Mouse (Mus musculus) CH12.LX (cell line): ENCODE data around the gene Sec22b. TPM values are rescaled to one million over a fixed set of nuclear protein-coding genes. Genes with fewer than 3 reads are reported as not detected.
A peak's percentile ranks its signal among the peaks of the same experiment; 100 is the strongest.

ENCODE experiments used
- DNase-seq: peaks from one replicate; pipeline ENCODE4 v3.0.0-alpha.2; 2013; ENCODE audit errors: extremely low read depth
- H3K27ac ChIP-seq: 2 replicates; pipeline ENCODE4 v1.5.1; 2012; ENCODE audit warnings: low read depth, mild to moderate bottlenecking, control low read depth, moderate library complexity; ENCODE audit not compliant: insufficient read depth
- H3K27me3 ChIP-seq: replicated peaks from 2 replicates; pipeline ENCODE3; 2012; ENCODE audit warnings: inconsistent platforms
- H3K36me3 ChIP-seq, 2 experiments: replicated peaks in 1 of 2; 2 replicates each; pipeline versions ENCODE3 to v1.6.1; 2012; ENCODE audit warnings: inconsistent platforms in 1 of 2, low read length in 1 of 2, mild to moderate bottlenecking in 1 of 2, mixed read lengths in 1 of 2, moderate library complexity in 1 of 2; ENCODE audit not compliant: control insufficient read depth in 1 of 2, insufficient read depth in 1 of 2
- H3K4me1 ChIP-seq, 2 experiments: 2 replicates each; pipeline ENCODE4 v1.6.1; 2012; ENCODE audit warnings: inconsistent platforms in 1 of 2, moderate library complexity in 1 of 2; ENCODE audit not compliant: insufficient read depth in 2 of 2, control insufficient read depth in 1 of 2
- H3K4me2 ChIP-seq: 2 replicates; pipeline ENCODE4 v1.6.1; 2012; ENCODE audit warnings: low read depth, mild to moderate bottlenecking, control low read depth; ENCODE audit not compliant: poor library complexity, insufficient read depth, severe bottlenecking
- H3K4me3 ChIP-seq, 3 experiments: fragments of 150-350 bp in 1 of 3; sonication (generic) in 1 of 3; replicated peaks in 1 of 3; 2 replicates each; pipeline versions ENCODE3 to v1.5.1; 2011 to 2012; ENCODE audit warnings: low read depth in 2 of 3, low read length in 2 of 3, mild to moderate bottlenecking in 2 of 3, moderate library complexity in 2 of 3, control low read depth in 1 of 3, improper control_type of control experiment in 1 of 3, inconsistent platforms in 1 of 3, mixed read lengths in 1 of 3; ENCODE audit not compliant: poor library complexity in 1 of 3
- H3K79me2 ChIP-seq: replicated peaks from 2 replicates; pipeline ENCODE4 v1.6.1; 2012; ENCODE audit warnings: mild to moderate bottlenecking, moderate library complexity; ENCODE audit not compliant: control insufficient read depth, poor library complexity, insufficient read depth, severe bottlenecking; ENCODE audit errors: extremely low read depth
- H3K9ac ChIP-seq: 2 replicates; pipeline ENCODE4 v1.6.1; 2012; ENCODE audit warnings: low read depth, mild to moderate bottlenecking, control low read depth, moderate library complexity; ENCODE audit not compliant: insufficient read depth
- H3K9me3 ChIP-seq: replicated peaks from 2 replicates; pipeline ENCODE3; 2012; ENCODE audit warnings: low read length, inconsistent platforms, mixed read lengths
- CHD2 ChIP-seq: IDR thresholded peaks from 2 replicates; pipeline ENCODE4 v1.6.1; 2011; ENCODE audit warnings: low read length, improper control_type of control experiment
- ELF1 ChIP-seq: IDR thresholded peaks from 2 replicates; pipeline ENCODE4 v1.6.1; 2014; ENCODE audit warnings: low read depth, mild to moderate bottlenecking, inconsistent platforms, low read length, improper control_type of control experiment
- IRF4 ChIP-seq: IDR thresholded peaks from 2 replicates; pipeline ENCODE4 v1.6.1; 2014; ENCODE audit warnings: low read depth, mild to moderate bottlenecking, inconsistent platforms, low read length, improper control_type of control experiment
- KAT2A ChIP-seq: IDR thresholded peaks from 2 replicates; pipeline ENCODE4 v1.6.1; 2012; ENCODE audit warnings: low read length, improper control_type of control experiment, inconsistent platforms; ENCODE audit not compliant: insufficient replicate concordance
- MAZ ChIP-seq: IDR thresholded peaks from 2 replicates; pipeline ENCODE4 v1.6.1; 2012; ENCODE audit warnings: low read depth, mild to moderate bottlenecking, inconsistent platforms, low read length, improper control_type of control experiment, moderate library complexity
- PAX5 ChIP-seq: IDR thresholded peaks from 2 replicates; pipeline ENCODE4 v1.6.1; 2012; ENCODE audit warnings: low read length, inconsistent platforms, mixed read lengths
- SIN3A ChIP-seq: IDR thresholded peaks from 2 replicates; pipeline ENCODE4 v1.6.1; 2012; ENCODE audit warnings: low read length, improper control_type of control experiment, inconsistent platforms
- SMC3 ChIP-seq: IDR thresholded peaks from 2 replicates; pipeline ENCODE4 v1.6.1; 2011; ENCODE audit warnings: low read depth, low read length, improper control_type of control experiment
- TBP ChIP-seq: conservative IDR thresholded peaks from 2 replicates; pipeline ENCODE4 v1.6.1; 2011; ENCODE audit warnings: low read depth, low read length, improper control_type of control experiment
- UBTF ChIP-seq: IDR thresholded peaks from 2 replicates; pipeline ENCODE4 v1.6.1; 2012; ENCODE audit warnings: low read depth, mild to moderate bottlenecking, inconsistent platforms, low read length, improper control_type of control experiment, moderate library complexity
- USF1 ChIP-seq: IDR thresholded peaks from 2 replicates; pipeline ENCODE4 v1.6.1; 2014; ENCODE audit warnings: low read depth, mild to moderate bottlenecking, inconsistent platforms, low read length, improper control_type of control experiment
- ZKSCAN1 ChIP-seq: IDR thresholded peaks from 2 replicates; pipeline ENCODE4 v1.6.1; 2012; ENCODE audit warnings: low read depth, inconsistent platforms, low read length, improper control_type of control experiment, borderline replicate concordance
- ZMIZ1 ChIP-seq: IDR thresholded peaks from 2 replicates; pipeline ENCODE4 v1.6.1; 2012; ENCODE audit warnings: low read depth, mild to moderate bottlenecking, inconsistent platforms, low read length, improper control_type of control experiment
- ZNF384 ChIP-seq: IDR thresholded peaks from 2 replicates; pipeline ENCODE4 v1.6.1; 2012; ENCODE audit warnings: low read depth, low read length, improper control_type of control experiment, inconsistent platforms
- dilution Hi-C: fragments of 300-500 bp; cut with MboI; formaldehyde crosslinking; loops from 2 replicates; pipeline ENCODE4 v1.14.3; 2020; ENCODE audit warnings: low sequenced_read_pairs; ENCODE audit not compliant: extremely low pct_unique_long_range_greater_than_20kb, extremely low pct_ligation_motif_present
- in situ Hi-C: fragments of 300-500 bp; cut with MboI; formaldehyde crosslinking; loops from 3 replicates; pipeline ENCODE4 v1.14.3; 2019; ENCODE audit warnings: low sequenced_read_pairs, low pct_ligation_motif_present, low pct_unique_long_range_greater_than_20kb, mixed read lengths
- polyA plus RNA-seq: library from polyadenylated mRNA; unstranded; fragments of >175 nt; gene quantifications from 2 replicates; pipeline ENCODE4 v1.2.1, GENCODE M21; 2012; ENCODE audit warnings: low read depth; ENCODE audit not compliant: insufficient read length
- total RNA-seq, 2 experiments: library from RNA; depleted of rRNA; stranded (reverse); fragments of 300-350 nt in 1 of 2; fragments of >200 nt in 1 of 2; gene quantifications; 2 replicates each; pipeline ENCODE4 v1.2.3; 2012 to 2014

Sec22b gene
- total and polyA plus RNA-seq, 3 experiments = 42.6 to 82.8 (median 82.4) TPM

DNA sequence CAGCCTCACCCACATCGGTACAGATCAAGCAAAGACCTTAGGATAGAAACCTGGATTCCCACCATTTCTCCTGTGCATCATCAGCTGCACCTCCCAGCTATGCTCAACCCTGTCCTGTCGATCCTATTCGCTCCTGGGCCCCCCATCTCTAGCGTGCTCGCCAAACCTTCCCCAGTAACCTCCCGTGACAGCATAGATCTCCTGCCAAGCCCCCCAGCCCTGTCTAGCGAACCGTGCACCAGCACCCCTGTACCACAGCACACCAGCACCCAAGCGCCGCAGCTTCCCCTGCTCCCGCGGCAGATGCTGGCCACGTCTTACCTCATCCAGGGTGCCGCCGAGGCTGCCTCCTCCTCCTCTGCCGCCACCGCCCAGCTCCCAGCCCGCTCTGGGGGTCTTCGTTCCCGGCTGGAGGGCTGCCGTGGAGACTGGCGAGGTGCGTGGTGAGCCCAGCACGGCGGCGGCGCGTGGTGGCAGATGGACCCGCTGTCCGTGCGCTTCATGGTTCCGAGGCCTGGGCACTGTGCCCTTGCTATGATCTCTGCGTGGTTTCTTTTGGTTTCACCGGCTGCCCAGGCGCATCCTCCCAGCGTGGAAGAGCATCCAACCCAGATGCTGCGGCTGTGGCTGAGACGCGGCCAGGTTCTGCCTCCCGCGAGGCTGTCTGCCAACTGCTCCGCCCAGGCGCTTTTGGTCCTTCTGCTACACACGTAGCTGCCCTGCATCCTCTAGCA is 12.7 kb upstream of the Sec22b start, which contains the start of gene Pde4dip:
Gene Pde4dip, minus strand, starts transcription at position 540 of the 734 bp plus-strand sequence.
- in situ Hi-C loops = no loop called here
- DNase-seq = no peak
- H3K9ac ChIP-seq = no peak within 1 kb of the TSS

DNA sequence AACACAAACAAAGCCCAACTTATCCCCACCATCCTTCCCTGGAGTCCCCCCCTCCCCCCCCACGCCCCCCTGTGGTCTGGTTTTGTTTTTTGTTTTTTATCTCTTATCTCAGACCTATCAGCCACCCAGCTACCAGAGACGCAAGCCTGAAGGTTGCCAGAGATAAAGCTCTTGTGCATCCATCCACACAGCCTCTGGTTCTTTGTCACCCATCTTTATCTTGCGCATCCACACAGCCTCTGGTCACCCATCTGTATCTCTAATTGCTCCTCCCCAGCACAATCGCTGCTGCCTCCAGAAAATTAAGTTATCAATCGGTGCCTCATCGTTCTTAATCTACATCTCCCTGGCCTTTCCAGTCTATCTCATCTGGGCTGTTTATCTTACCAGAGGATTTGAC is 10.8 kb upstream of the Sec22b start:
- Histone ChIP-seq H3K9ac (no peak overlapping the region), H3K27me3 (no peaks in the 10 kb centered on the region), H3K36me3 (no peaks in the 10 kb centered on the region), H3K9me3 (peaks cover 4% of the 10 kb centered on the region), H3K4me2 (no peak overlapping the region), H3K4me1 (peaks cover 0 to 5% of the 10 kb centered on the region in 2 experiments; a peak in 2 of 4 replicates), H3K4me3 (no peak overlapping the region), H3K79me2 (no peaks in the 10 kb centered on the region), H3K27ac (no peak overlapping the region)
- no peak for DNase-seq
- TF ChIP-seq TBP (no peak), KAT2A (no peak), ZKSCAN1 (no peak), ELF1 (no peak), PAX5 (no peak), SMC3 (no peak), IRF4 (no peak), SIN3A (no peak), ZNF384 (no peak), USF1 (no peak), UBTF (no peak), ZMIZ1 (no peak), MAZ (no peak)
- in situ Hi-C loops = no loop called here
- dilution Hi-C loops = no loop called here

More for the DNA sequence above, 12.7 kb upstream of the Sec22b start, which contains the start of gene Pde4dip:
- Histone ChIP-seq H3K4me3 (peak within 1 kb of the TSS in 1 of 3 experiments; percentile 5), H3K27me3 (no peaks in the 10 kb centered on the region), H3K36me3 (no peaks in the 10 kb centered on the region), H3K27ac (no peak within 1 kb of the TSS), H3K4me2 (peak within 1 kb of the TSS; percentile 26), H3K4me1 (peaks cover 0 to 5% of the 10 kb centered on the region in 2 experiments; a peak in 2 of 4 replicates), H3K79me2 (no peaks in the 10 kb centered on the region), H3K9me3 (no peaks in the 10 kb centered on the region)
- no peak for TF ChIP-seq USF1
- no peak for TF ChIP-seq CHD2
- dilution Hi-C loops = no loop called here
